Mouse (Mus musculus) retina, embryonic 14.5 days (tissue): Measurements from ENCODE around the gene Gm9821.
A peak's percentile ranks its signal among the peaks of the same experiment; 100 is the strongest.

Experiments
- DNase-seq: peaks from one replicate; pipeline ENCODE4 v3.0.0-alpha.2; 2015; ENCODE audit warnings: low spot score

Gm9821 gene

DNA sequence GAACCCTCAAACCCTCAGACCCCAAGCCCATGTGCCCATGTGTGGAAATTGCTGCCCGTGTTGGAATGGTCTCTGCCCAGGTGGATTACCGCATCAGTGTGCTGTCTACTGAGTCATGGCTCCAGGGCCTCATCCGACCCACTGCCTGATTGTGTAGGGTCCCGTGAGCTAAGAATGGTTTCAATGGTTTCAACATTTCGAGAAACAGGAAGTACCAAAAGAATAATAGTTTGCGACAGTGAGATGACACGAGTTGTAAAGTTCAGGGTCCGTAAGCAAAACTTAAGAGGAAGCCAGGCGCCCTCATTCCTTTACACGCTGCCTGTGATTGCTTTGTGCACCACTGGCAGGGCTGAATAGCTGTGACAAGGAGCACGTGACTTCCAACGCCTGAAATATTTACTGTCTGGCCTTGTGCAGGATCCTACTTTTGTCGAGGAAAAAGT, 26.6 kb downstream of the Gm9821 start:
- no peak for DNase-seq

DNA sequence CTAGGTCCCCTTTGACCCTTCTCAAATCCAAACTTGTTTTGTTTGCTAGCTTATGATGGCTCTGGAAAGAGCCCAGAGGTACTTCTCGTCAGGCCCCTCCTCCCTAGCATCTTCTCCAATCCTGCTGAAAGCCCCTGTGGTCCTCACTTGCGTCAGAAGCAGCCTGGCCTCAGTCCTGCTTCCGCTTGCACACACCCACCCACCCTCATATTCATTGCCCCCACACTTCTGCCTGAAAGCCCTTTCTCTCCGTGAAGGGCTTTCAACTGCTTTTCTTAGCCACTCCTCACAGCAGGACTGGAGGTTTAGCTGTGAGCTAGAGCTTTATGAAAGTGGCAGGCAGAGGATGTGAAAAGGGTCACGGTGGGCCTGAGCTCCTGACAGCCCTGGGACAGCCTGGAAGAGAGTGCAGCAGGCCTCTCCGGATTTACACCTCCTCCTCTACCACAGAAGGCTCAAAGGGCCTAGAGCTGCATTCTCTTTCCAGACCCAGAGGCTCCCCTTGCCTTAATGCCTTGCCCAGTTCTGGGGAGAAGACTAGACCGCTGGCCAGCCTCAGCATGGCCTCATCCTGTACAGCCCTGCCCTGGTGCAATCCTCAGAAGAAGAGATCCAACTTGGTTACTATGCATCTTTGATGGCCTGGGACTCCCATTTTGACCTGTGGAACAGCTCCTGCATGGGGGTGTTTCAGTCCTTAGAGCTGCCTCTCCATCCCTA, 28.1 kb downstream of the Gm9821 start:
- DNase-seq = no peak

DNA sequence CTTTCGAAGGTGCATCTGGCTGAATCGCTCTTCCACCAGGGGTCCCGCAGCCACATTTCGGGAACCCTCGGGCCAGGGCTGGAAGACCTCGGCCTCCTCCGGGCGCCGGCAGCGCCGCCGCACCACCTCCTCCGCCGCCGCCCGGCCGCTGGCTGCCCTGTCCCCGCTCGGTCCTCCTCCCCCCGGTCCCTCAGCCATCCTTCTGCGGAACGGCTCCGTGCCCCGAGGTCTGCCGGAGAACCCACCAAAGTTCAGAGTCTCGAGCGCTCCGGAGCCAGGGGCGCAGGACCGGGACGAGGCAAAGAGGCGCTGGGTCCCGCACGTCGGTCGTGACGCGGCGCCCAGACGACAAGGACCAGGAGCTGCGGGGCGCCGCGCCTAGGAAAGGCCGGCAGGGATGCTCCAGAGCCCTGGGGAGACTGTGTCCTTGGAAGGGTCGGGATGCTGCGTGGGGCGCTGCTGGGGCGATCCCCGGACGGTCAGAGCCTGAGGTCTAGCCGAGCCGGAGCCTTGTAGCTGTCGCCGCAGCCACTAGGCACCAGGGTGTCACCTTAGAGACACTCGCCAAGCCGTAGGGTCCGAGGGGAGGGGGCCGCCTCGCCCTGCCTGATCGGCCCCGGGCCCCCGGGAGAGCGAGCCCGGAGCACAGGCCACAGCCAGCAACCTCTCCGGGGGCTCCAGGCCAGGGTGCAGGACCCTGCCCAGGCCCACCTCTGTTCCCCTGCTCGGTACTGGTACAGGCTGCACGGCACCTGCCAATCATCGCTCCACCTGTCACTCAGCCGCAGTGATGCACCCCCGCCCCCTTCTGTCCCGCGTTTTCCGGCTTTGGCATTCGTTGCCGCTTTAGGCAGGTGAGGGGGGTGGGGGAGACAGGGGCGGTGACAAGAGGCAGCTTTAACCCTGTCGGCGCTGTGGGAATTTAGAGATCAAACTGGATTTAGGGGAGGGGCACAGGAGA, 30.4 kb downstream of the Gm9821 start, which contains the start of gene Dgkz:
TSS of gene Dgkz (minus strand) at position 284 of the 961 bp plus-strand sequence.
- no peak for DNase-seq

DNA sequence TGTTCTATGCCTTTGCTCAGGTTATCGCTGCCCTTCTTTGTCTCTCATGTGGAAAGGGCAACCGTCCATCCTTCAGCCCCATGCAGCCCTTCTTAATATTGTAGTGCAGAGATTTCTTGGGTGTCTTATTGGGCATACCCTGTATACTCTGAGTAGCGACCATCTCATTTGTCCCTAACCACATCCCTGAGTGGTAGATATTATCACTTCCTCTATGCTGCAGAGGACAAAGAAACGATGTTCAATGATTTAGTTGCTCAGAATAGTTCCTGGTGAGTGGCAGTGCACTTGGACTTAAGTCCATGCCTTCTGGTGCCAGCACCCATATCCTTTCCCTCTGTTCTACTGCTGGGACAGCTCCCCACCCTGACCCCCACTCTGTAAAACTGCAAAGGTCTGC, 32.5 kb downstream of the Gm9821 start:
- DNase-seq = no peak

DNA sequence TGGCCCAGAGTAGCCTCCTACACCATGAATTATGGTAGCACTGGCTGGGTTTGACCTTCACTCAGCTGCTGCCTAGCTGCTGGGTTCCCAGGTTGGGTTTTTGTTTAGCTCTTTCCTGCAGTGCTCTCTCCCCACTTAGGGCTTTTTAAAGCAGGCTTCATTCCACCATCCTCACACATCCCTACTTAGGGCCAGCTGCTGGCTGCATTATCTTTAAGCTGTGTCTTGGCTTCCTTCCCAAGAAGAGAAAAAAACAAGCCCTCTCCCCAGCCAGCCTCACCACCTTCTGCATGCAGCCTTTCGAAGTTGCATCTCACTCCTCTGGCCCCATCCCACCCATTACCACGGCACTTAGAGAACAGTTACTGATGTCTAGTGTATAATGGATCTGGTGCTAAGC, 33.0 kb downstream of the Gm9821 start:
- no peak for DNase-seq

DNA sequence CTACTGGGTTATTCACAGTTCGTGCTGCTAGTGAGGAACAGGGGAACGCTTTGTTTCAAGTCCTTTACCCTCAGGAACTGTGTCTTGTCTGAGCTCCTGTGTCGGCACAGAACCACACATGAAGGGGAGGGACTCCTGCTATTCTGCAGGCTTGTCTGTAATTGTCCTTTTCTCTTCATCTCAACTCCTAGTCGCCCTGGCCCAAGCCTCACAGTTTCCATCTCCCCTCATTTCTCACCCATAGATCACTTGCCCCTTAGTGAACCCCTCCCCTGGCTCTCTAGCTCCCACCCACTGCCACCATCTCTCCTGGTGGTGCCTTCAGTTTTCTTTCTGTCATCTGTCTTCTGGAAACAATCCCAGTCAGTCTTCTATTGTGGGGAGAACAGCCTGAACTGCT, 34.7 kb downstream of the Gm9821 start:
- no peak for DNase-seq

DNA sequence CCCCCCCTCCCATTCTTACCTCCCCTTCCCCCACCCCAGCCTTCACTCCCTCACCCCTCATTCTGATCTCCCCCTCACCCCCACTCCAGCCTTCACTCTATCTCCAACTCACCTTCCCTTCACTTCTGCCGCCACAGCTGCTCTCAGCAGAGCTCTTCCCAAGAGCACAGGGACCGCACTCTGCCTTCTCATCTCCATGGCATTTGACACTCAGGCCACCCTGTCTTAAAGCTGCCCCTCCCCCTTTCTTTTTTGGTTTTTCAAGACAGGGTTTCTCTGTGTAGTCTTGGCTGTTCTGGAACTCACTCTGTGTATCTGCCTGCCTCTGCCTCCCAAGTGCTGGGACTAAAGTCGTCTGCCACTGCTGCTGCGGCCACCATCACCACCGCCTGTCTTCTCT, 35.3 kb downstream of the Gm9821 start:
- no peak for DNase-seq

DNA sequence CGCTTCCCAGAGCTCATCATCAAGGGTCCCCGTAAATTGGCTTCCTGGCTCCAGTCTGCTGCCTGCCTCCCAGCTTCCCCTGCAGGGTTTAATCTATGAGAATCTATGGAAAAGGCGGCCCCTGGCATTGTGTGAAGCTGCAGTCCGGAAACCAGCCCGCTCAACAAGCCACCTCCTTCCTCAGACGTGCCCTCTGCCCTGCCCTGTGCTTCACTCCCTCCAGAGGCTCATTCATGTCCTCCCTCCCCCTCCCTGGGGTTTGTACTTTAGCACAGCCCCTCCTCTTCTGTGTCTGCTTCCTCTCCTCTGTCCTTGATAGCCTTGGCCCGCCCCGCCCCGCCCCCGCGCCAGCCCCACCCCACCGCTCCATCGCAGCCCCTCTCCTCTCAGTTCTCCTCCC, 38.9 kb downstream of the Gm9821 start:
- peak; percentile 83 for DNase-seq

DNA sequence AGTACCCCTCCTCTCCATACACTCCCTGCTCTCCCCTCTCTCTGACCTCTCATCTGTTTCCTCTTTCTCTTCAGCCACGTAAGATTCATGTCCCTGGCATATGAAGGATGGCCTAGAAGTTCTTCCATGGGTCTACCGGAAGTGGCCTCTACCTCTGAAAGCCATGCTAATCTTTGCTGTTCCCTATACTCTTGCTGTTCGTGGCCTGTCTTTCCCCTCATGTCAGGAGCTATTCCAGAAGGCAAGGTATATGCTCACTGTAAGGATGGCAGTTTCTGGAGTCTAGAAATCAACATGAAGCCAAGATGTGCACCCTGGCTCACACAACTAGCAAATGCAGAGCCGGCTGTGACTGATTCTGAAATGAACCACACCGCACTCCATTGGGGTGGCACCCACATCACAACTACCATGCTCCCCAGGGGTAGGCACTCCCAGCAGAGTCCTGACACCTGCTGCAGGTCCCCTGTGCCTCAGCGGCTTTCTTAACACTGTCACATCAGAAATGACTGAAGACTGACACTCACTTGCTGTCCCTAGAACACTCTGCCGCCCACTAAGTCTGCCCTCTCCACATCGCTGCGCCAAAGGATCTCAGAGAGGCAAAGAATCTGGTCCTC, 39.5 kb downstream of the Gm9821 start:
- DNase-seq = no peak

DNA sequence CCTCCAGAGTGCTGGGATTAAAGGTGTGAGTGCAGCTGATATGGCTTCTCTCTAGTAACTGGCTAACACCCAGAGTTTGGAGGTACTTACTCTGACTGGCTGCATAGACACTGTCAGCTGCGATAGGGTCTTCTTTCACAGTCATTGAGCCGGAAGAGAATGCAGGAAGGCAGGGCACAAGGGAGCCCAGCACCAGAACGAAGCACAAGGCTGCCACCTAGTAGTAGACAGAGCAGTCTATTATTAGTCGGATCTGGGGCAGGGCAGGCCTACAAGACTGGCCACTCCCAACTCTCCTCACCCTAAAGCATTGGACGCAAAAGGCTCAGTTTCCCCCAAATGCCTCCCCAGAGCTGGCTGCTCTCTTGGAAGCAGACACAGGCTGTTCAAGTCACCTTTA, 40.6 kb downstream of the Gm9821 start:
- DNase-seq = peak; percentile 78

DNA sequence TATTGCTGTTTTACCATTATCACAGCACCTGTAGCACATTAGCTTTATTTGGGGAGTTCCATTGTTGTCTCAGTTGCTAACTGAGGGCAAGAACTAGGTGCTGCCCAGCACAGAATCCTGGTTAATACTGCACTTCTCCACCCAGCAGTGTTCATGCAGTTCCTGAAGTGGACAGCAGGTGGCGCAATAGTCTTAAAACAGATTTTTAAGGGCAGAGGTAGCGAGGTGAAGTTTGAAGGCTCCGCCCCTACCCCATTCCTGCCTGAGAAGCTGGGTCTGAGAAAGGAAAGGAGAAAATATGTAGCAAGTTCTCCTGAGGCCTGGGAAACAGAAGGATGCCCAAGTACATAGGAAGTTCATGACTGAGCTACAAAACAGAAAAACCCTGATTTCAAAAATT, 42.0 kb downstream of the Gm9821 start:
- DNase-seq = peak; percentile 94

DNA sequence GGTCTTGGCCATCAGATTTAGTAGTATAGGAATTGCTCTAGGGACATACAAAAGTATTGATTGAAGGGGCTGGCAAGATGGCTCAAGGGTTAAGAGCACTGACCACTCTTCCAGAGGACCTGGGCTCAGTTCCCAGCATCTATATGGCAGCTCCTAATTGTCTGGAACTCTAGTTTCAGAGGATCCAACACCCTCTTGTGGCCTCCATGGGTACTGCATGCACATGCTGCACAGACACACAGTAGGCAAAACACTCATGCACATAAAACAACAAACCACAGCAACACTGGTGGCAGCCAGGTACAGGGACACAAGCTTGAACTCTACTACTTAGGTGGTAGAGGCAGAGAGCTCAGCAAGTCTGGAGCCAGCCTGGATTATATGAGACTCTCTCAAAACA, 44.2 kb downstream of the Gm9821 start:
- DNase-seq = no peak

DNA sequence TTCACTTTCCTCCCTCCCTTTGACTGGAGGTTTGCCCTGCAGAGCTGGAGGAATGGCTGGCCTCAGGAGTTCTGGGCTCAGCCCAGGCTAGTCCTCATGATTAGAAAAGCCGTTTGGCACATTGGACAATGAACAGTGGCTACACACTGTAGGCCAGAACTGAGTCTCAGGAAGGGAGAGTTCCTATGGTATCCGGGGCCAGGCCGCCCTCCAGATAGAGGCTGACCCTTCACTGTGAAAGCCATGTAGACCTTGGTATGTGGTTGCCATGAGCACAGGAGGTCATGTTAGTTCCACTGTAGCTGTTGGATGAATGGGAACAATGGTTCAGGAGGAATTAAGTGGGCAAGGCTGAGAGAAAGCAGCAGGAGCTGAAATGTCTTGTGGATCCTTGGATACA, 47.9 kb downstream of the Gm9821 start:
- no peak for DNase-seq

DNA sequence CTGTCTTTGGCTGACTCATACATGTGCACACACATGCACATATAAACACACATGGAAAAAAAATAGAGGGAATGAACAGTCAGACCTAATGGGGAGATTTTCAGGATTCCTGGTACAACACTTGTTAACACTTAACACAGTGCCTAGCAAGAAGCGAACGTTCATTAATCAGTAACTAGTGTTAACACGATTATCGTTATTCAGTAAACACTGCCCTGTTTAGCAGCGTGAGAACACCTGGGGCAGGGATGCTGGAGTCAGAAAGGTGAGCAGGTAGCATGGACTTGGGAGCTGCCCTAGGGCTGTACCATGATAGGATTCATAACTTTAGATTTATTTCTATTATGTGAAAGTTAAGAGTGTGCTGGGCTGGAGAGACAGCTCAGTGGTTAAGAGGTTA, 50.5 kb downstream of the Gm9821 start:
- no peak for DNase-seq
